Mouse (Mus musculus) brain, embryonic 18.5 days (tissue): ENCODE measurements around the gene Ide.

ENCODE experiments used
- DNase-seq: peaks from one replicate; pipeline ENCODE4 v3.0.0-alpha.2; 2012; ENCODE audit warnings: low read depth, low spot score

The Ide gene

GRCm38 (mm10) chr19:37333357-37333756 is 4.3 kb downstream of the Ide start:
- no peak for DNase-seq

- no peak for DNase-seq
Measured at GRCm38 (mm10) chr19:37332726-37333125, 4.9 kb downstream of the Ide start.

GRCm38 (mm10) chr19:37327216-37327615 is 10.4 kb downstream of the Ide start:
- DNase-seq = no peak

GRCm38 (mm10) chr19:37323566-37323965 is 14.1 kb downstream of the Ide start:
- DNase-seq = no peak

GRCm38 (mm10) chr19:37320802-37321619 is 16.6 kb downstream of the Ide start:
- no peak for DNase-seq

- DNase-seq = no peak
Measured at GRCm38 (mm10) chr19:37317359-37317758, 20.3 kb downstream of the Ide start.

GRCm38 (mm10) chr19:37315091-37315490 is 22.6 kb downstream of the Ide start:
- no peak for DNase-seq

GRCm38 (mm10) chr19:37311426-37311825 is 26.2 kb downstream of the Ide start:
- no peak for DNase-seq

- DNase-seq = no peak
Measured at GRCm38 (mm10) chr19:37310133-37310532, 27.5 kb downstream of the Ide start.

- DNase-seq = no peak
Measured at GRCm38 (mm10) chr19:37308941-37309340, 28.7 kb downstream of the Ide start.

GRCm38 (mm10) chr19:37307826-37308545 is 29.7 kb downstream of the Ide start:
- DNase-seq = no peak

- DNase-seq = no peak
Measured at GRCm38 (mm10) chr19:37306176-37306575, 31.5 kb downstream of the Ide start.

GRCm38 (mm10) chr19:37304866-37305265 is 32.8 kb downstream of the Ide start:
- no peak for DNase-seq

GRCm38 (mm10) chr19:37304006-37304405 is 33.6 kb downstream of the Ide start:
- no peak for DNase-seq

- DNase-seq = no peak
Measured at GRCm38 (mm10) chr19:37301733-37302132, 35.9 kb downstream of the Ide start.

GRCm38 (mm10) chr19:37291676-37292075 is 46.0 kb downstream of the Ide start:
- DNase-seq = no peak

- DNase-seq = no peak
Measured at GRCm38 (mm10) chr19:37290906-37291305, 46.7 kb downstream of the Ide start.

- no peak for DNase-seq
Measured at GRCm38 (mm10) chr19:37284775-37285174, 52.9 kb downstream of the Ide start.

GRCm38 (mm10) chr19:37283166-37283565 is 54.5 kb downstream of the Ide start:
- no peak for DNase-seq

GRCm38 (mm10) chr19:37281710-37282109 is 55.9 kb downstream of the Ide start:
- no peak for DNase-seq

- no peak for DNase-seq
Measured at GRCm38 (mm10) chr19:37279194-37279593, 58.5 kb downstream of the Ide start.

GRCm38 (mm10) chr19:37275555-37275954 is 62.1 kb downstream of the Ide start:
- no peak for DNase-seq

- DNase-seq = no peak
Measured at GRCm38 (mm10) chr19:37269106-37269505, 68.5 kb downstream of the Ide start.
